Mouse (Mus musculus) embryonic fibroblast, embryonic 13.5 days (primary cell): ENCODE data around the gene Mllt6.

Source experiments
- CTCF ChIP-seq: IDR thresholded peaks from 2 replicates; pipeline ENCODE4 v1.5.1; 2011; ENCODE audit warnings: mild to moderate bottlenecking, control low read depth, low read length, moderate library complexity, borderline replicate concordance; ENCODE audit not compliant: insufficient read depth
- POLR2A ChIP-seq: IDR thresholded peaks from 2 replicates; pipeline ENCODE4 v1.6.1; 2011; ENCODE audit warnings: low read depth, mild to moderate bottlenecking, control low read depth, low read length, moderate library complexity

DNA sequence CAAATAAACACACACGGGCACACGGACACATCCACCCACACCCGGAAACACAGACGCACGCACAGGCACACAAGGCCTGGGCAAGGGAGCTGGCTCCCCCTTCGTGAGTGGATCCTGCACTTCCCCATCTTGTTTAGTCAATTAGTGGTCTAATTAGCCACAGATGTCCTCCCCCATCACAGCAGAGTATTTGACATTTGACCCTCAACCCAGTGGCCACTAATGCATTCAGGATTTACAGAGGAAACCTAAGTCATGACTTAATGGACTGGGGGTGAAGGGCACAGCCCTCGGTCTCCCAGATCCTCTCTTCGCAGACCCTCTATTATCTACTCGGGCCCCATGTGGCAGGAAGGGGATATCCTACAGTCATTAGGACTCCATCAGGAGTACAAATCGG lies 70.5 kb downstream of the Mllt6 start:
- TF ChIP-seq POLR2A: no peak
- TF ChIP-seq CTCF: no peak
